Mouse (Mus musculus) MEL (cell line): Measurements from ENCODE around the gene Themis2. TPM values are rescaled to one million over a fixed set of nuclear protein-coding genes. Genes with fewer than 3 reads are reported as not detected.

Experiments
- DNase-seq: peaks from one replicate; pipeline ENCODE4 v3.0.0; 2011; ENCODE audit warnings: low read depth, low spot score
- H3K27ac ChIP-seq: 2 replicates; pipeline ENCODE4 v1.5.1; 2012; ENCODE audit warnings: low read depth, mild to moderate bottlenecking, control low read depth, low read length, moderate library complexity; ENCODE audit not compliant: control insufficient read depth
- H3K27me3 ChIP-seq, 2 experiments: fragments of 150-350 bp in 1 of 2; sonication (generic) in 1 of 2; 2 replicates each; pipeline ENCODE4 v1.6.1; 2012; ENCODE audit warnings: low read length in 2 of 2, mild to moderate bottlenecking in 2 of 2, improper control_type of control experiment in 1 of 2, moderate library complexity in 1 of 2; ENCODE audit not compliant: insufficient read depth in 2 of 2, control insufficient read depth in 1 of 2
- H3K36me3 ChIP-seq, 2 experiments: 2 replicates each; pipeline ENCODE4 v1.6.1; 2012 to 2014; ENCODE audit warnings: low read length in 2 of 2, improper control_type of control experiment in 1 of 2, inconsistent platforms in 1 of 2, mild to moderate bottlenecking in 1 of 2; ENCODE audit not compliant: insufficient read depth in 2 of 2, control insufficient read depth in 1 of 2
- H3K4me1 ChIP-seq, 2 experiments: fragments of 150-350 bp in 1 of 2; sonication (generic) in 1 of 2; 2 replicates each; pipeline ENCODE4 v1.6.1; 2012; ENCODE audit warnings: low read length in 2 of 2, improper control_type of control experiment in 1 of 2, mild to moderate bottlenecking in 1 of 2; ENCODE audit not compliant: insufficient read depth in 2 of 2, control insufficient read depth in 1 of 2
- H3K4me3 ChIP-seq, 2 experiments: fragments of 150-350 bp in 1 of 2; sonication (generic) in 1 of 2; 2 replicates each; pipeline ENCODE4 v1.5.1; 2012; ENCODE audit warnings: low read depth in 2 of 2, low read length in 2 of 2, mild to moderate bottlenecking in 2 of 2, moderate library complexity in 2 of 2, control low read depth in 1 of 2, improper control_type of control experiment in 1 of 2; ENCODE audit not compliant: control insufficient read depth in 1 of 2, insufficient read depth in 1 of 2
- H3K79me2 ChIP-seq: 2 replicates; pipeline ENCODE4 v1.6.1; 2012; ENCODE audit warnings: mild to moderate bottlenecking, low read length, moderate library complexity; ENCODE audit not compliant: control insufficient read depth, poor library complexity, insufficient read depth
- H3K9ac ChIP-seq: 2 replicates; pipeline ENCODE4 v1.6.1; 2012; ENCODE audit warnings: low read depth, mild to moderate bottlenecking, control low read depth, low read length, moderate library complexity; ENCODE audit not compliant: control insufficient read depth, poor library complexity, severe bottlenecking
- H3K9me3 ChIP-seq: fragments of 150-350 bp; sonication (generic); replicated peaks from 2 replicates; pipeline ENCODE4 v1.6.1; 2012; ENCODE audit warnings: mild to moderate bottlenecking, low read length, improper control_type of control experiment, moderate library complexity; ENCODE audit not compliant: insufficient read depth
- CTCF ChIP-seq, 3 experiments: IDR thresholded peaks in 2 of 3; conservative IDR thresholded peaks in 1 of 3; 2 replicates each; pipeline ENCODE4 v1.5.1; 2011 to 2012; ENCODE audit warnings: low read length in 3 of 3, low read depth in 2 of 3, mild to moderate bottlenecking in 2 of 3, improper control_type of control experiment in 1 of 3, inconsistent platforms in 1 of 3, mixed read lengths in 1 of 3, moderate library complexity in 1 of 3; ENCODE audit not compliant: control insufficient read depth in 1 of 3, insufficient read depth in 1 of 3, poor library complexity in 1 of 3, severe bottlenecking in 1 of 3
- HCFC1 ChIP-seq: IDR thresholded peaks from 2 replicates; pipeline ENCODE4 v1.6.1; 2012; ENCODE audit warnings: low read depth, mild to moderate bottlenecking, inconsistent platforms, low read length, improper control_type of control experiment, moderate library complexity
- JUND ChIP-seq: IDR thresholded peaks from 2 replicates; pipeline ENCODE4 v1.6.1; 2011; ENCODE audit warnings: low read depth, mild to moderate bottlenecking, improper control_type of control experiment, low read length
- KAT2A ChIP-seq: conservative IDR thresholded peaks from 2 replicates; pipeline ENCODE4 v1.6.1; 2012; ENCODE audit warnings: low read depth, low read length, improper control_type of control experiment, inconsistent platforms
- MAZ ChIP-seq: IDR thresholded peaks from 2 replicates; pipeline ENCODE4 v1.6.1; 2012; ENCODE audit warnings: low read depth, mild to moderate bottlenecking, inconsistent platforms, low read length, improper control_type of control experiment
- MEF2A ChIP-seq: IDR thresholded peaks from 2 replicates; pipeline ENCODE4 v1.6.1; 2014; ENCODE audit warnings: low read depth, mild to moderate bottlenecking, inconsistent platforms, low read length, improper control_type of control experiment; ENCODE audit not compliant: poor library complexity, insufficient replicate concordance, severe bottlenecking; ENCODE audit errors: extremely low read depth
- MYB ChIP-seq: IDR thresholded peaks from 2 replicates; pipeline ENCODE4 v1.6.1; 2011; ENCODE audit warnings: mild to moderate bottlenecking, low read depth, low read length, improper control_type of control experiment
- NRF1 ChIP-seq: IDR thresholded peaks from 2 replicates; pipeline ENCODE4 v1.6.1; 2014; ENCODE audit warnings: low read depth, mild to moderate bottlenecking, inconsistent platforms, low read length, improper control_type of control experiment, moderate library complexity; ENCODE audit not compliant: poor library complexity, insufficient read depth, severe bottlenecking
- RAD21 ChIP-seq: IDR thresholded peaks from 2 replicates; pipeline ENCODE4 v1.6.1; 2011; ENCODE audit warnings: mild to moderate bottlenecking, low read depth, low read length, improper control_type of control experiment
- RCOR1 ChIP-seq: IDR thresholded peaks from 2 replicates; pipeline ENCODE4 v1.6.1; 2012; ENCODE audit warnings: low read depth, mild to moderate bottlenecking, inconsistent platforms, low read length, improper control_type of control experiment
- SIN3A ChIP-seq: IDR thresholded peaks from 2 replicates; pipeline ENCODE4 v1.6.1; 2012; ENCODE audit warnings: low read length, improper control_type of control experiment, inconsistent platforms
- SMC3 ChIP-seq: IDR thresholded peaks from 2 replicates; pipeline ENCODE4 v1.6.1; 2011; ENCODE audit warnings: low read depth, low read length, improper control_type of control experiment
- TAL1 ChIP-seq: IDR thresholded peaks from 2 replicates; pipeline ENCODE4 v1.6.1; 2012; ENCODE audit warnings: mild to moderate bottlenecking, inconsistent platforms, low read length, moderate library complexity, mixed read lengths
- TBP ChIP-seq: IDR thresholded peaks from 2 replicates; pipeline ENCODE4 v1.8.0; 2011; ENCODE audit warnings: low read depth, low read length, improper control_type of control experiment
- ZC3H11A ChIP-seq: IDR thresholded peaks from 2 replicates; pipeline ENCODE4 v1.6.1; 2012; ENCODE audit warnings: low read depth, mild to moderate bottlenecking, inconsistent platforms, low read length, improper control_type of control experiment
- ZKSCAN1 ChIP-seq: IDR thresholded peaks from 2 replicates; pipeline ENCODE4 v1.6.1; 2012; ENCODE audit warnings: low read depth, mild to moderate bottlenecking, inconsistent platforms, low read length, improper control_type of control experiment, moderate library complexity
- ZNF384 ChIP-seq: IDR thresholded peaks from 2 replicates; pipeline ENCODE4 v1.6.1; 2012; ENCODE audit warnings: low read depth, mild to moderate bottlenecking, inconsistent platforms, low read length, improper control_type of control experiment
- polyA plus RNA-seq, 2 experiments: library from polyadenylated mRNA; stranded (reverse) in 1 of 2; unstranded in 1 of 2; fragments of >175 nt in 1 of 2; fragments of >200 nt in 1 of 2; gene quantifications; 2 replicates each; pipeline versions ENCODE4 v1.2.1 to v1.2.4; 2012; ENCODE audit warnings: low replicate concordance in 2 of 2, low read depth in 1 of 2; ENCODE audit not compliant: insufficient read length in 2 of 2, insufficient read depth in 1 of 2, missing spikeins in 1 of 2
- total RNA-seq: library from RNA; depleted of rRNA; stranded (reverse); fragments of 300-350 nt; gene quantifications from 2 replicates; pipeline ENCODE4 v1.2.3, GENCODE M21; 2012

The Themis2 gene
- total and polyA plus RNA-seq, 3 experiments = 1.0 to 2.6 TPM; not detected in 1

- no peak for TF ChIP-seq MEF2A
- TF ChIP-seq JUND = no peak
- TF ChIP-seq TBP = 0 out of 2 replicates have a peak, but pooled peaks have one; percentile 33
Observed at GRCm38 (mm10) chr4:132823614-132824366, 27.6 kb upstream of the Themis2 start (continued).

GRCm38 (mm10) chr4:132818442-132818841 lies 22.3 kb upstream of the Themis2 start:
- Histone ChIP-seq H3K9ac (no peak overlapping the region), H3K79me2 (no peaks in the 10 kb centered on the region), H3K27ac (no peak overlapping the region), H3K9me3 (no peaks in the 10 kb centered on the region), H3K4me1 (peaks cover 0 to 2% of the 10 kb centered on the region in 2 experiments; a peak in 1 of 4 replicates), H3K27me3 (no peaks in the 10 kb centered on the region), H3K4me3 (no peak overlapping the region), H3K36me3 (peaks cover 0 to 4% of the 10 kb centered on the region in 2 experiments; a peak in 1 of 4 replicates)
- DNase-seq = peak; percentile 28
- peak in 2 of 3 experiments; percentile 34 to 51; a peak in 4 of 6 replicates for TF ChIP-seq CTCF (IDR thresholded peaks at IDR 0.05 in 2 of 3, conservative IDR thresholded peaks at IDR 0.05 in 1 of 3; ENCODE audit: control insufficient read depth in 1 of 3, insufficient read depth in 1 of 3, low read depth in 2 of 3, low read length in 3 of 3, poor library complexity in 1 of 3, severe bottlenecking in 1 of 3)
- TF ChIP-seq ZC3H11A = peak; percentile 62
- TF ChIP-seq KAT2A = no peak
- peak; percentile 55 for TF ChIP-seq SMC3
- TF ChIP-seq TBP = no peak
- peak; percentile 49 for TF ChIP-seq RAD21

- H3K4me1 ChIP-seq = peaks cover 0 to 2% of the 10 kb centered on the region in 2 experiments; a peak in 1 of 4 replicates
- no peaks in the 10 kb centered on the region for H3K9me3 ChIP-seq
- H3K9ac ChIP-seq = no peak overlapping the region
- H3K79me2 ChIP-seq = no peaks in the 10 kb centered on the region
- H3K36me3 ChIP-seq = peaks cover 0 to 4% of the 10 kb centered on the region in 2 experiments; a peak in 1 of 4 replicates
- DNase-seq = no peak
- H3K4me3 ChIP-seq = no peak overlapping the region
- no peaks in the 10 kb centered on the region for H3K27me3 ChIP-seq
- TF ChIP-seq RCOR1 (no peak), HCFC1 (no peak), ZKSCAN1 (no peak), ZC3H11A (no peak), RAD21 (no peak), TAL1 (no peak), MYB (no peak), SIN3A (no peak), MAZ (no peak), ZNF384 (no peak), JUND (no peak), NRF1 (no peak)
- TF ChIP-seq, all 39 proteins: peak for 0
- H3K27ac ChIP-seq = no peak overlapping the region
Observed at GRCm38 (mm10) chr4:132816855-132817254, 20.7 kb upstream of the Themis2 start.
